Mouse (Mus musculus) kidney, postnatal 0 days (tissue): ENCODE results near the gene Dse. TPM values are rescaled to one million over a fixed set of nuclear protein-coding genes. Genes with fewer than 3 reads are reported as not detected.
A peak's percentile ranks its signal among the peaks of the same experiment; 100 is the strongest.
"Not testable (repeated sequence)": the region's sequence is repeated elsewhere in the genome, so short reads cannot be mapped to it uniquely, and the experiment has no call there.

ENCODE experiments used
- ATAC-seq: fragments of 200-750 bp; cut with Nextera tagmentation; replicated peaks from 2 replicates; pipeline ENCODE4 v1.8.0; 2017; ENCODE audit warnings: low read depth, moderate number of reproducible peaks, moderate TSS enrichment, moderate library complexity; ENCODE audit not compliant: low FRiP score
- DNase-seq: peaks from one replicate; pipeline ENCODE4 v3.0.0-alpha.2; 2016; ENCODE audit warnings: low spot score
- H3K27ac ChIP-seq: fragments of 300-500 bp; sonication (generic); 2 replicates; pipeline ENCODE4 v1.5.1; 2014; ENCODE audit warnings: mild to moderate bottlenecking
- H3K27me3 ChIP-seq: fragments of 300-500 bp; sonication (generic); 2 replicates; pipeline ENCODE4 v1.6.1; 2014; ENCODE audit warnings: low read length, mixed read lengths; ENCODE audit not compliant: insufficient read depth
- H3K36me3 ChIP-seq: fragments of 300-500 bp; sonication (generic); 2 replicates; pipeline ENCODE4 v1.6.1; 2014; ENCODE audit warnings: low read length, mixed read lengths; ENCODE audit not compliant: insufficient read depth
- H3K4me1 ChIP-seq: fragments of 300-500 bp; sonication (generic); replicated peaks from 2 replicates; pipeline ENCODE4 v1.6.1; 2014; ENCODE audit warnings: antibody characterized with exemption, low read length, mixed read lengths; ENCODE audit not compliant: insufficient read depth
- H3K4me2 ChIP-seq: fragments of 300-500 bp; sonication (generic); 2 replicates; pipeline ENCODE4 v1.6.1; 2014; ENCODE audit warnings: mild to moderate bottlenecking, low read length, moderate library complexity, mixed read lengths
- H3K4me3 ChIP-seq: fragments of 300-500 bp; sonication (generic); replicated peaks from 2 replicates; pipeline ENCODE4 v1.5.1; 2014; ENCODE audit warnings: low read depth, low read length
- H3K9ac ChIP-seq: fragments of 300-500 bp; sonication (generic); 2 replicates; pipeline ENCODE4 v1.6.1; 2014; ENCODE audit warnings: low read depth, low read length
- H3K9me3 ChIP-seq: fragments of 300-500 bp; sonication (generic); replicated peaks from 2 replicates; pipeline ENCODE4 v1.6.1; 2016; ENCODE audit warnings: low read length, inconsistent platforms, mixed read lengths
- CTCF ChIP-seq: IDR thresholded peaks from 2 replicates; pipeline ENCODE4 v1.5.1; 2016; ENCODE audit warnings: antibody characterized with exemption, low read depth, mild to moderate bottlenecking, moderate library complexity
- WGBS: fragments of 180-500 bp; shearing (Covaris S2); extraction: QIAGEN DNeasy Blood & Tissue Kit; methylation state at CpG from one replicate; pipeline ENCODE4 v1.1.7; 2014; 5-methylcytosine and 5-hydroxymethylcytosine counted together
- polyA plus RNA-seq: library from polyadenylated mRNA; unstranded; fragments of >200 nt; fragmentation: Nextera tagmentation; extraction: Ambion mirVana; gene quantifications from 2 replicates; pipeline ENCODE4 v1.2.1, GENCODE M21; 2015

The Dse gene
- polyA plus RNA-seq: 17.4 and 19.1 TPM in 2 replicates

DNA sequence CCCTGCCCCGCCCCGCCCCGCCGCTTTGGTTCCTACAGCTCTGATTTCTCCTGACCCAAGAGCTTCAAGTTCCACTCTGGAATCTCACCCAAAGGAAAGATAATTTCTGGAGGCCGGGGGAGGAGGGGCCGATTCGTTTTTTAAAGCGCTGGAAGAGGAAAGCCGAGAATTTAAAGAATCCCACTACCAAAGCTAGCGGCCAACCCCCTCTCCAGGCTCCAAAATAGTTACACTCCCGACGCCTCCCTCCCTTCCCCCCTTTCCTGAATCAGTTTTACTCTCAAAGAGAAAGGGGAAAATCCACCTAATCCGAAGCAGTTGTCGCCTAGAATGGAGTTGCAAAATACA is at the start of gene Dse:
Dse (minus strand) TSS at position 213 of the 348 bp plus-strand sequence.
- peak; percentile 91 for DNase-seq
- Histone ChIP-seq H3K4me2 (peak within 1 kb of the TSS; percentile 82), H3K36me3 (no peaks in the 10 kb centered on the region), H3K27ac (peak within 1 kb of the TSS; percentile 88), H3K27me3 (no peaks in the 10 kb centered on the region), H3K9ac (peak within 1 kb of the TSS; percentile 69), H3K9me3 (no peaks in the 10 kb centered on the region), H3K4me1 (no peaks in the 10 kb centered on the region), H3K4me3 (peak within 1 kb of the TSS; percentile 62)
- WGBS: 1% methylated on average over 14 of the region's 14 CpGs
- TF ChIP-seq CTCF: no peak
- no peak for ATAC-seq

DNA sequence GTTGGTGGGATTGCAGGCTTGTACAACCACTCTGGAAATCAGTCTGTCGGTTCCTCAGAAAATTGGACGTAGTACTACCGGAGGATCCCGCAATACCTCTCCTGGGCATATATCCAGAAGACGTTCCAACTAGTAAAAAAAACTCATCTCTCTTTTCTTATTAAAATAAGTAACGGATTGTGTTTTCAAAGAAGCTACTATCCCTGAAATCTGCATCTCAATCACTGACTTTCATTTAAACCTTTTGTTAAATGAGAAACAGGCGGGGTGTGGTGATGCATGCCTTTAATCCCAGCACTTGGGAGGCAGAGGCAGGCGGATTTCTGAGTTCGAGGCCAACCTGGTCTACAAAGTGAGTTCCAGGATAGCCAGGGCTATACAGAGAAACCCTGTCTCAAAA is 45.3 kb upstream of the Dse start:
- not testable (repeated sequence) for H3K9me3 ChIP-seq, H3K4me1 ChIP-seq, H3K4me2 ChIP-seq, DNase-seq, H3K27me3 ChIP-seq, ATAC-seq, H3K27ac ChIP-seq, H3K36me3 ChIP-seq, H3K4me3 ChIP-seq, H3K9ac ChIP-seq
- WGBS: 83% methylated on average over 9 of the region's 9 CpGs

- H3K4me3 ChIP-seq: no peak overlapping the region
- DNase-seq (no peak), ATAC-seq (no peak)
- H3K36me3 ChIP-seq: no peaks in the 10 kb centered on the region
- H3K4me2 ChIP-seq: no peak overlapping the region
- H3K9ac ChIP-seq: no peak overlapping the region
- H3K27me3 ChIP-seq: no peaks in the 10 kb centered on the region
- H3K4me1 ChIP-seq: no peaks in the 10 kb centered on the region
- H3K27ac ChIP-seq: no peak overlapping the region
- H3K9me3 ChIP-seq: no peaks in the 10 kb centered on the region
- WGBS: 59% methylated on average over 2 of the region's 2 CpGs
- no peak for TF ChIP-seq CTCF
These were observed 42.1 kb upstream of the Dse start for GRCm38 (mm10) chr10:34249594-34249993.

DNA sequence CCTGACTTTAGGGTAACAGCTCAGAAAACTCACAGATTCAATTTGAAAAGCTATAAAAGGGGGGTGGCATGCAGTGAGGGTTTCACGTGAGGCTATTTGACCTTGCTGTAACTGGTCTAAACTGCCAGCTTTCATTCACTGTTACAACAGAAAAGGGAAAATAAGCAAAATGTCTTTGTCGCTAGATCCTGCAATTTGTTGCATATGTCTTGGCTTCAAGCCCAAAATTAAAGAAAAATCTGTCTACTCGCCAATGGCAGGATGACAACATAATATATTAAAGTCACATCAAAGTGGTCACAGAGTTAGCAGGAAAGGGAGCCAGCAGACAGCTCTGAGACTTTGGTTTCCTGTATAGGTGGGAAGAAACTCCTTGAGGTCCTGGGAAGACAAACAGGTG is 40.2 kb upstream of the Dse start:
- no peak for TF ChIP-seq CTCF
- Histone ChIP-seq H3K36me3 (no peaks in the 10 kb centered on the region), H3K9me3 (no peaks in the 10 kb centered on the region), H3K27ac (no peak overlapping the region), H3K4me3 (no peak overlapping the region), H3K9ac (no peak overlapping the region), H3K4me1 (no peaks in the 10 kb centered on the region), H3K27me3 (no peaks in the 10 kb centered on the region), H3K4me2 (no peak overlapping the region)
- ATAC-seq (no peak), DNase-seq (peak; percentile 55)
- WGBS: 25% methylated on average over 3 of the region's 3 CpGs

DNA sequence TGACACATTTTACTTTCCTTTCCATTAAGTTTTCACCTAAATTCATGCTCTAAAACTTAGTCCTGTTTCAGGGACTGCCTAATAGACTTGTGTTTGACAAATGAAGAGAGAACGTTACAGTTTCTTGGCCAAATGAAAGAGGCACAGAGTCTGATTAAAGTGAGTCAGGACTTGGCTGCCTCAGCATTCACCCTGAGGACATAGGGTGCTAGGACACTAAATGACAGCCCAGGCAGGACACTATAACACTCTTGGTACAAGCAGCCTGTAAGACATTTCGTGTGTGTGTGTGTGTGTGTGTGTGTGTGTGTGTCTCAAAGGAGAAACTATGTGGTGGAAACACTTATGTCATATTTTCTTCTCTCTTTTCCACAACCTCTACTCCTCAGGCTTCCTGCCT is 38.6 kb upstream of the Dse start:
- H3K4me1 ChIP-seq: no peaks in the 10 kb centered on the region
- H3K4me3 ChIP-seq: no peak overlapping the region
- no peaks in the 10 kb centered on the region for H3K36me3 ChIP-seq
- H3K27ac ChIP-seq: no peak overlapping the region
- H3K4me2 ChIP-seq: no peak overlapping the region
- H3K27me3 ChIP-seq: no peaks in the 10 kb centered on the region
- no peaks in the 10 kb centered on the region for H3K9me3 ChIP-seq
- WGBS: 69% methylated on average over 2 of the region's 2 CpGs
- no peak overlapping the region for H3K9ac ChIP-seq
- ATAC-seq (no peak), DNase-seq (no peak)
- TF ChIP-seq CTCF: no peak

GRCm38 (mm10) chr10:34244745-34245144 is 37.2 kb upstream of the Dse start:
- no peak for TF ChIP-seq CTCF
- Histone ChIP-seq H3K27ac (no peak overlapping the region), H3K9ac (no peak overlapping the region), H3K4me3 (no peak overlapping the region), H3K4me1 (no peaks in the 10 kb centered on the region), H3K27me3 (no peaks in the 10 kb centered on the region), H3K36me3 (no peaks in the 10 kb centered on the region), H3K9me3 (no peaks in the 10 kb centered on the region), H3K4me2 (no peak overlapping the region)
- no peak for ATAC-seq
- DNase-seq: peak; percentile 53
- 59% methylated on average over 5 of the region's 5 CpGs for WGBS

- Histone ChIP-seq H3K4me3 (no peak overlapping the region), H3K36me3 (no peaks in the 10 kb centered on the region), H3K9me3 (no peaks in the 10 kb centered on the region), H3K4me2 (no peak overlapping the region), H3K27me3 (no peaks in the 10 kb centered on the region), H3K4me1 (no peaks in the 10 kb centered on the region), H3K9ac (no peak overlapping the region), H3K27ac (no peak overlapping the region)
- ATAC-seq (no peak), DNase-seq (no peak)
- TF ChIP-seq CTCF: no peak
- 73% methylated on average over 4 of the region's 4 CpGs for WGBS
These were observed 31.0 kb upstream of the Dse start for GRCm38 (mm10) chr10:34238536-34238935.
